Mouse (Mus musculus) midbrain, embryonic 12.5 days (tissue): ENCODE data around the gene Gmppa. TPM values are rescaled to one million over a fixed set of nuclear protein-coding genes. Genes with fewer than 3 reads are reported as not detected.

ENCODE experiments used
- ATAC-seq: fragments of 200-750 bp; cut with Nextera tagmentation; 2 replicates; pipeline ENCODE4 v1.8.0; 2017; ENCODE audit warnings: low read depth, moderate TSS enrichment, moderate library complexity; ENCODE audit not compliant: low FRiP score
- H3K27ac ChIP-seq: fragments of 300-500 bp; sonication (generic); replicated peaks from 2 replicates; pipeline ENCODE4 v1.5.1; 2016; ENCODE audit warnings: mild to moderate bottlenecking
- H3K27me3 ChIP-seq: fragments of 300-500 bp; sonication (generic); 2 replicates; pipeline ENCODE4 v1.6.1; 2016; ENCODE audit warnings: mild to moderate bottlenecking
- H3K36me3 ChIP-seq: fragments of 300-500 bp; sonication (generic); 2 replicates; pipeline ENCODE4 v1.6.1; 2016
- H3K4me1 ChIP-seq: fragments of 300-500 bp; sonication (generic); 2 replicates; pipeline ENCODE4 v1.6.1; 2016
- H3K4me2 ChIP-seq: fragments of 300-500 bp; sonication (generic); replicated peaks from 2 replicates; pipeline ENCODE4 v1.6.1; 2016; ENCODE audit warnings: mild to moderate bottlenecking, moderate library complexity
- H3K4me3 ChIP-seq: fragments of 300-500 bp; sonication (generic); 2 replicates; pipeline ENCODE4 v1.5.1; 2016; ENCODE audit warnings: mild to moderate bottlenecking
- H3K9ac ChIP-seq: fragments of 300-500 bp; sonication (generic); replicated peaks from 2 replicates; pipeline ENCODE4 v1.6.1; 2016; ENCODE audit warnings: mild to moderate bottlenecking, moderate library complexity
- H3K9me3 ChIP-seq: fragments of 300-500 bp; sonication (generic); 2 replicates; pipeline ENCODE4 v1.6.1; 2016; ENCODE audit warnings: mild to moderate bottlenecking
- WGBS: fragments of 180-500 bp; shearing (Covaris S2); methylation state at CpG from one replicate; pipeline ENCODE4 v1.1.7; 2016; 5-methylcytosine and 5-hydroxymethylcytosine counted together
- polyA plus RNA-seq: library from polyadenylated mRNA; unstranded; fragments of >200 nt; fragmentation: Nextera tagmentation; extraction: Ambion mirVana; gene quantifications from 2 replicates; pipeline ENCODE4 v1.2.1, GENCODE M21; 2016

Gene Gmppa
- polyA plus RNA-seq, 1 experiment from 2014 or later: 69.4 TPM

GRCm38 (mm10) chr1:75447265-75448051 is 11.7 kb downstream of the Gmppa start:
- H3K27ac ChIP-seq: peak overlapping the region; percentile 92
- peak; percentile 13; the same call in 1 of the 2 replicates for ATAC-seq
- WGBS: 4% methylated on average over 10 of the region's 10 CpGs

GRCm38 (mm10) chr1:75448052-75448431 is 12.3 kb downstream of the Gmppa start:
- Histone ChIP-seq H3K27me3 (peaks cover 65% of the 10 kb centered on the region), H3K4me2 (peak overlapping the region; percentile 58), H3K36me3 (no peaks in the 10 kb centered on the region), H3K4me1 (peaks cover 94% of the 10 kb centered on the region), H3K9ac (no peak overlapping the region), H3K27ac (peak overlapping the region; percentile 92), H3K9me3 (no peaks in the 10 kb centered on the region), H3K4me3 (peak overlapping the region; percentile 17; the same call in 1 of the 2 replicates)
- no peak for ATAC-seq
- under 1% methylated on average over 7 of the region's 7 CpGs for WGBS

More at GRCm38 (mm10) chr1:75447265-75448051, 11.7 kb downstream of the Gmppa start:
- Histone ChIP-seq H3K4me2 (peak overlapping the region; percentile 58), H3K27me3 (peaks cover 63% of the 10 kb centered on the region), H3K4me3 (peak overlapping the region; percentile 17; the same call in 1 of the 2 replicates), H3K9ac (peak overlapping the region; percentile 43), H3K36me3 (no peaks in the 10 kb centered on the region), H3K4me1 (peaks cover 95% of the 10 kb centered on the region), H3K9me3 (no peaks in the 10 kb centered on the region)

DNA sequence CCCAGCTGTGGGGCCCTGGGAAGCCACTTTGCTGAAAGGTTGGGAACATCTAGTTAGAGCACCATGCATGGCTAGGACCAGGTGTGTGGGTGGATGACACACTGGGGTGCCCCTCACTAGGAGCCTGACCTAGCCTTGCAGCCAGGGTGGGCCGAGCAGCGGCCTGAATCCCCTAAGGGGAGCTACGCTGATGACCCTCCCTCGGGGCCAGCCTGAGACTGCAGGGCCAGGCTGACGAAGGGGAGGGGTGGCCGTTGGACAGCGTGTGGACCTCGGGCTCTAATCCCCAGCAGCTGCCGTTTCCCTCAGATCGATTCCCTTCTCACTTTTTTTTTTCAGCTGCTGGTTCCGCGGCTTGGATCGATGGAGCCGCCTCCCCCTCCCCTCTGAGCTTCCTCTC is 13.2 kb downstream of the Gmppa start:
- no peak for ATAC-seq

DNA sequence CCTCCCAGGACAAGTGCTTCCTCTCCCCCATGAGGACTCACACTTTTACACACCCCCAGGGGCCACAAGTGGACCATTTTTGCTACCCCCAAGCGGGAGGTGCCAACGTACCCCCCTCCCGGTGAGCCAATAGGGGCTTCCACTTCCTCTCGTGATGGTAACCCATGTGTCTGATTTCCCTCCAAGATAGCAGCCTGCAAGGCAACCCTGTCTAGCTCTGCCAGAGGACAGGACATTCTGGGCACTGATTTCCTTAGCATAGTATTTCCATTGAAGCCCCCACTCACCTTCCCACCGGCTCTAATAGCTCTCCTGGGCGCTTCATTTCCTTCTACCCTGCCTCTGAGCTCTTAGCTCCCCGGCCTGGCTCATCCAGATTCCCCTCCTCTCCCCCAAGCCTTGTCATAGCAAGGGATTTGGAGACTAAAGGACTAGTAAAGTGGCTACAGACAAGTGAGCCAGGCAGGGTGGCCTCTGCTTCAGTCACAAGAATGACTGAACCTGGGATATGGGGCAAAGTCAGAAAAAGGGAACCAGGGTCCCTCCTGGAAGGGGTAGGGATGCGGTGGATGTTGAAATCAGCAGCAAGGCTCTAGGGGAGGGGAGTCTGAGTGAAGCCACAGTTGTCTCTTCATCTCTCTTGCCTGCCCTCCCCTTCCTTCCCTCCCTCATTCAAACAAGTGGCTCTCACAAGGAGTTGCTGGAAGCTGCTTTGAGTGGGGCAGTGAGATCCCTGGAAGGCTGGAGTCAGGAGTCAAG is 13.8 kb downstream of the Gmppa start:
- WGBS: 1% methylated on average over 8 of the region's 8 CpGs
- no peak for ATAC-seq
- Histone ChIP-seq H3K4me2 (peak overlapping the region; percentile 58), H3K4me1 (peaks cover 84% of the 10 kb centered on the region), H3K27me3 (peaks cover 75% of the 10 kb centered on the region), H3K27ac (peak overlapping the region; percentile 92), H3K36me3 (no peaks in the 10 kb centered on the region), H3K4me3 (peak overlapping the region; percentile 44), H3K9me3 (no peaks in the 10 kb centered on the region), H3K9ac (peak overlapping the region; percentile 65)

More for the DNA sequence above, 13.2 kb downstream of the Gmppa start:
- Histone ChIP-seq H3K9ac (peak overlapping the region; percentile 65), H3K27ac (peak overlapping the region; percentile 92), H3K36me3 (no peaks in the 10 kb centered on the region), H3K4me1 (peaks cover 85% of the 10 kb centered on the region), H3K9me3 (no peaks in the 10 kb centered on the region), H3K4me3 (peak overlapping the region; percentile 44; the same call in 1 of the 2 replicates), H3K27me3 (peaks cover 72% of the 10 kb centered on the region), H3K4me2 (peak overlapping the region; percentile 58)
- WGBS: under 1% methylated on average over 13 of the region's 14 CpGs

- 2% methylated on average over 35 of the region's 35 CpGs for WGBS
- H3K4me1 ChIP-seq: peaks cover 82% of the 10 kb centered on the region
- 0 out of 2 replicates have a peak, but pooled peaks have one; percentile 10 for ATAC-seq
- H3K27me3 ChIP-seq: peaks cover 73% of the 10 kb centered on the region
- H3K27ac ChIP-seq: peak within 1 kb of the TSS; percentile 92
- peak within 1 kb of the TSS; percentile 44 for H3K4me3 ChIP-seq
- H3K36me3 ChIP-seq: no peaks in the 10 kb centered on the region
- peak within 1 kb of the TSS; percentile 65 for H3K9ac ChIP-seq
- no peaks in the 10 kb centered on the region for H3K9me3 ChIP-seq
- peak within 1 kb of the TSS; percentile 58 for H3K4me2 ChIP-seq
Measured at GRCm38 (mm10) chr1:75450314-75451005, 14.7 kb downstream of the Gmppa start, which contains the start of gene Asic4. TSS of gene Asic4 (plus strand) at chr1:75450436.

DNA sequence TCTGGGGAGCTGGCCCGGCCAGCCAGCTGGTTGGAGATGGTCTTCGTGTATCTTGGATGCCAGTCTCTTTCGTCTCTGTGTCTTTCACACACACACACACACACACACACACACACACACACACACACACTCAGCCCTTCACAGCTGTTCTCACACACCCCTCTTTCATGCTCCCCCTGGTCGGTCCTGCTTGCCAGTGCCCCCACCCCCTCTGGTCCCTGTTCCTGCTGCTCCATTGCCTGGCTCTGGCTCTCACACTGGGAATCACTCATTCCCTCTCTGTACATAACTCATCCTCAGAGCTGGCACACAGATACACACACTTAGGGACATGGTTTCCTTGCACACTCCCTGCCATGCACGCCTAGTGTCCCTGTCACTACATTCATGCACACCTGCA is 16.2 kb downstream of the Gmppa start:
- H3K27ac ChIP-seq: peak overlapping the region; percentile 92
- WGBS: 80% methylated on average over 5 of the region's 5 CpGs
- H3K9ac ChIP-seq: peak overlapping the region; percentile 65

DNA sequence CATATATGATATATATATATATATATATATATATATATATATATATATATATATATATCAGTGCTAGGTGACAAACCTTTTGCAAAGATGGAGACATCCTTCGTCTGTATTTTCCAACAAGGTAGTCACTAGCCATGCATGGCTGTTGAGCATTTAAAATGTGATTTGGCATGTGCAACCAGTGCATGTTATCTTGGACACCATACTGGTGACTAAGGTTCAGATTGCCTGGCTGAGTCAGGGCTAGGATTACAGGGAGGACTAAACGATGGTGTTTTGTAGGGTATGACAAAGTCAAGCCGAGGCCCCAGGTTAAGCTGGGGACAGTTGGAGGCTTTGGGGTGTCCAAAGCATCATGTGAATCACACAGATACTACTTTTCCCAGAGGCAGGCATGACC is 19.7 kb downstream of the Gmppa start:
- ATAC-seq: no peak
- 72% methylated on average over 3 of the region's 3 CpGs for WGBS
- Histone ChIP-seq H3K36me3 (no peaks in the 10 kb centered on the region), H3K27me3 (peaks cover 63% of the 10 kb centered on the region), H3K9ac (0 out of 2 replicates have a peak overlapping the region, but pooled peaks have one; percentile 31), H3K4me3 (peak overlapping the region; percentile 9; the same call in 1 of the 2 replicates), H3K9me3 (no peaks in the 10 kb centered on the region), H3K4me2 (peak overlapping the region; percentile 57), H3K4me1 (peaks cover 72% of the 10 kb centered on the region), H3K27ac (peak overlapping the region; percentile 76)

More for the DNA sequence above, 16.2 kb downstream of the Gmppa start:
- H3K4me1 ChIP-seq: peaks cover 82% of the 10 kb centered on the region
- H3K9me3 ChIP-seq: no peaks in the 10 kb centered on the region
- H3K4me2 ChIP-seq: peak overlapping the region; percentile 58
- H3K4me3 ChIP-seq: peak overlapping the region; percentile 44
- H3K27me3 ChIP-seq: peaks cover 76% of the 10 kb centered on the region
- ATAC-seq: no peak
- no peaks in the 10 kb centered on the region for H3K36me3 ChIP-seq

GRCm38 (mm10) chr1:75455948-75456347 is 20.2 kb downstream of the Gmppa start:
- Histone ChIP-seq H3K27me3 (peaks cover 59% of the 10 kb centered on the region), H3K27ac (peak overlapping the region; percentile 76), H3K4me1 (peaks cover 67% of the 10 kb centered on the region), H3K9me3 (no peaks in the 10 kb centered on the region), H3K9ac (0 out of 2 replicates have a peak overlapping the region, but pooled peaks have one; percentile 31), H3K4me3 (peak overlapping the region; percentile 9; the same call in 1 of the 2 replicates), H3K36me3 (no peaks in the 10 kb centered on the region), H3K4me2 (peak overlapping the region; percentile 57)
- WGBS: 18% methylated on average over 5 of the region's 5 CpGs
- peak; percentile 29; the same call in 1 of the 2 replicates for ATAC-seq

DNA sequence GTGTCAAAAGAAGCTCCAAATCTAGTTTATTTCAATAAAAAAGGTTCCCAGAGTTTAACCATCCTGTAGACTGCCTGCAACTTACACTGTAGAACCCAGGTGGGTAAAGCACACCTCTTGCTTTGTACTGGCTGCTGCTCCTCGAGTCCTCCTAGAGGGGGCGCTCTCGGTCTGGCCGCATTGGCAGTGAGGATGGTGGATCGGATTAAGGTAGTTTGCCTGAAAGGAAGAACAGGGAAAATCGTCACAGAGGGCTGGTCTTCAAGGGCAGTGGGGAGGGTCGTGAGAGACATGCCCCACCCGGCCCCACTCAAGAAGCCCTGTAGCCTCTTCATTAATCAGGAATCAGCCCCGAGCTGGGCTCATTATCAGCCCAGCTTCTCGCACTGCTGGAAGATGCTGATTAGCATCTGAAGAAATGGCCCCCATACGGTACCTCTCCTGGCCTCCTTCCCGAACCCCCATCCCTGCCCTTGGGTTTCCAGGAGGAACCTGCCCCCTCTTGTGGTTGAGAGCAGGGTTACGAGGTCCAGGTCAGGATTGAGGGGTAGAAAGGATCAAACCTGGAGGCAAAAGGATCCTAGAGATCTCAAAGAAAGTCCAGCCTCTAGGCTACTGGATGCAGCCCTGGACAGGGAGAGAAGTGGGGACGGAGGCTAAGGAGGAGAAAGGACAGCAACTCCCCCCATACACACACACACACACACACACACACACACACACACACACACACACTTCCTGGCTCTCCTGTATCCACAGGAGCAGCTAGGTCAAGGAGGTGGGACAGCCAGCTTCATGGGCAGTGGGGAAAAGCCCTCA is 21.2 kb downstream of the Gmppa start:
- Histone ChIP-seq H3K36me3 (no peaks in the 10 kb centered on the region), H3K27me3 (peaks cover 55% of the 10 kb centered on the region), H3K4me3 (peak overlapping the region; percentile 18; the same call in 1 of the 2 replicates), H3K9me3 (no peaks in the 10 kb centered on the region), H3K4me2 (peak overlapping the region; percentile 57), H3K27ac (peak overlapping the region; percentile 76), H3K9ac (no peak overlapping the region), H3K4me1 (peaks cover 57% of the 10 kb centered on the region)
- ATAC-seq: no peak
- WGBS: 7% methylated on average over 14 of the region's 14 CpGs

GRCm38 (mm10) chr1:75457710-75458024 is 21.9 kb downstream of the Gmppa start:
- H3K9me3 ChIP-seq: no peaks in the 10 kb centered on the region
- WGBS: 1% methylated on average over 9 of the region's 10 CpGs
- peak overlapping the region; percentile 46; the same call in 1 of the 2 replicates for H3K9ac ChIP-seq
- peak overlapping the region; percentile 76 for H3K27ac ChIP-seq
- H3K4me3 ChIP-seq: peak overlapping the region; percentile 18; the same call in 1 of the 2 replicates
- peaks cover 55% of the 10 kb centered on the region for H3K4me1 ChIP-seq
- ATAC-seq: peak; percentile 13
- H3K27me3 ChIP-seq: peaks cover 51% of the 10 kb centered on the region
- H3K4me2 ChIP-seq: peak overlapping the region; percentile 57
- no peaks in the 10 kb centered on the region for H3K36me3 ChIP-seq
